Mouse (Mus musculus): Measurements from ENCODE around the gene Cnih1. TPM values are rescaled to one million over a fixed set of nuclear protein-coding genes. Genes with fewer than 3 reads are reported as not detected.

Cnih1 gene
- polyA plus RNA-seq, 1 experiment, result 87.1 TPM

DNA sequence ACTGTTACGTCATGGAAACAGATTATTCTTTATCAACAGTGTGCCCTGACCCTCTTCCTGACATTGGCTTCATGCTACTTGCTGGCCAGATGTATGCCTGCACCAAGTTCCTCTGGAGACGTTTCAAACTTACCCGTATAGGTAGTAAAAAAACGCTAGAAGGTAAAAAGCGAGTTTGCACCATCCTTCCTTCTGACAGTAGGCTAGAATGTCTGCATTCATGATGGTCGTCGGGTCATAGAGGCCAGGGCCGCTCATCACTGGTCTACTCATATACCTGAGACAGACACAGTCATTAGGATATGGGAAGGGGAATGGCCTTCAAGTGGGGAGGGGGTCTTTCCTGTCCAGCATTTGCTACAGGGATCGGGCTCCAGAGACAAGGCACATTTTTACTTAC lies 9.5 kb downstream of the Cnih1 start:
- Histone ChIP-seq H3ac (ENCODE audit: control insufficient read depth, insufficient read length, low read depth) (no peak overlapping the region), H3K4me3 (ENCODE audit: insufficient read depth, poor library complexity, severe bottlenecking) (no peak overlapping the region), H3K36me3 (ENCODE audit: control insufficient read depth, insufficient read depth) (peaks cover 91% of the 10 kb centered on the region), H3K79me3 (ENCODE audit: low read depth) (peaks cover 50% of the 10 kb centered on the region), H3K27me3 (ENCODE audit: control insufficient read depth, insufficient read depth, insufficient read length) (no peaks in the 10 kb centered on the region), H3K79me2 (ENCODE audit: control insufficient read depth, insufficient read depth) (peaks cover 59% of the 10 kb centered on the region)
- no peak for TF ChIP-seq MYOD1 (IDR thresholded peaks at IDR 0.05; ENCODE audit: control insufficient read depth, insufficient read length, low read depth)
- TF ChIP-seq USF1 (IDR thresholded peaks at IDR 0.05; ENCODE audit: low read depth), result no peak
- TF ChIP-seq MYOG (IDR thresholded peaks at IDR 0.05; ENCODE audit: control insufficient read depth, extremely low read depth, insufficient read length), result no peak
- TF ChIP-seq FOSL1 (IDR thresholded peaks at IDR 0.05; ENCODE audit: insufficient read depth, low read length, poor library complexity, severe bottlenecking), result no peak
- TF ChIP-seq CEBPB (IDR thresholded peaks at IDR 0.05; ENCODE audit: low read depth), result no peak
- no peak for TF ChIP-seq MAX (IDR thresholded peaks at IDR 0.05)
- no peak for TF ChIP-seq CTCF (IDR thresholded peaks at IDR 0.05; ENCODE audit: control insufficient read depth, insufficient read depth, insufficient read length)

DNA sequence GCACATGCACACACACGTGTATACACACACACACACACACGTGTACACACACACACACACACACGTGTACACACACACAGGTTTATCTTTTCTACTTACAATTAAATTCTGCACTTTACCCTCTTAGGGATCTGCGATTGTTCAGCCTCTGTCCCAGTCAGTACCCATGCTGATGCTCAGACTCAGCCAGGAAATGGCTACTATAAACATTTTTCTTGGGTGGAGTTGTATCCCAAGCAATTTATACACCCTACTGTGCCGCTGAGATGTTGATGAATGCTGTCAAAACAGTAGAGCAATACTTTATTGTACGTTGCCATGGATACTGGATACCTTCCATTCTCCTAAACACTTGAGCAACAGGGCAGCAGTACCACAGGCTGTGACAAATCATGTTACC lies 18.2 kb downstream of the Cnih1 start:
- no peaks in the 10 kb centered on the region for H3K79me2 ChIP-seq (ENCODE audit: control insufficient read depth, insufficient read depth)
- peaks cover 47% of the 10 kb centered on the region for H3K36me3 ChIP-seq (ENCODE audit: control insufficient read depth, insufficient read depth)
- H3K27me3 ChIP-seq (ENCODE audit: control insufficient read depth, insufficient read depth, insufficient read length), result no peaks in the 10 kb centered on the region
- no peak overlapping the region for H3ac ChIP-seq (ENCODE audit: control insufficient read depth, insufficient read length, low read depth)
- no peaks in the 10 kb centered on the region for H3K79me3 ChIP-seq (ENCODE audit: low read depth)
- no peak overlapping the region for H3K4me3 ChIP-seq (ENCODE audit: insufficient read depth, poor library complexity, severe bottlenecking)
- TF ChIP-seq CTCF (IDR thresholded peaks at IDR 0.05; ENCODE audit: control insufficient read depth, insufficient read depth, insufficient read length) (no peak), FOSL1 (IDR thresholded peaks at IDR 0.05; ENCODE audit: insufficient read depth, low read length, poor library complexity, severe bottlenecking) (no peak), MYOD1 (IDR thresholded peaks at IDR 0.05; ENCODE audit: control insufficient read depth, insufficient read length, low read depth) (no peak), MAX (IDR thresholded peaks at IDR 0.05) (no peak), CEBPB (IDR thresholded peaks at IDR 0.05; ENCODE audit: low read depth) (no peak), USF1 (IDR thresholded peaks at IDR 0.05; ENCODE audit: low read depth) (no peak), MYOG (IDR thresholded peaks at IDR 0.05; ENCODE audit: control insufficient read depth, extremely low read depth, insufficient read length) (no peak)

DNA sequence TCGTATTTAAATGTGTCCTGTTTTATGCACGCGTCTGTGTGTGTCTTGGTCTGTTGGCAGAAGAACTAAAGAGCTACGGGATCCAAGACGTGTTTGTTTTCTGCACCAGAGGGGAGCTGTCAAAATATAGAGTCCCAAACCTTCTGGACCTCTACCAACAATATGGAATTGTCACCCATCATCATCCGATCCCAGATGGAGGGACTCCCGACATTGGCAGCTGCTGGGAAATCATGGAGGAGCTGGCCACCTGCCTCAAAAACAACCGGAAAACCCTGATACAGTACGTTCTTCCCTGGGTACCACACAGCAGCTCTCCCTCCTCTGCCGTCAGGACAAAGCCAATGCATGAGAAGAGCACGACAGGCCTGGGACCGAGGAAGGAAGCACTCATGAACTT lies 21.1 kb downstream of the Cnih1 start:
- Histone ChIP-seq H3K79me2 (ENCODE audit: control insufficient read depth, insufficient read depth) (no peaks in the 10 kb centered on the region), H3ac (ENCODE audit: control insufficient read depth, insufficient read length, low read depth) (no peak overlapping the region), H3K4me3 (ENCODE audit: insufficient read depth, poor library complexity, severe bottlenecking) (no peak overlapping the region), H3K79me3 (ENCODE audit: low read depth) (no peaks in the 10 kb centered on the region), H3K27me3 (ENCODE audit: control insufficient read depth, insufficient read depth, insufficient read length) (no peaks in the 10 kb centered on the region), H3K36me3 (ENCODE audit: control insufficient read depth, insufficient read depth) (peaks cover 43% of the 10 kb centered on the region)
- no peak for TF ChIP-seq MYOD1 (IDR thresholded peaks at IDR 0.05; ENCODE audit: control insufficient read depth, insufficient read length, low read depth)
- no peak for TF ChIP-seq USF1 (IDR thresholded peaks at IDR 0.05; ENCODE audit: low read depth)
- no peak for TF ChIP-seq FOSL1 (IDR thresholded peaks at IDR 0.05; ENCODE audit: insufficient read depth, low read length, poor library complexity, severe bottlenecking)
- no peak for TF ChIP-seq CTCF (IDR thresholded peaks at IDR 0.05; ENCODE audit: control insufficient read depth, insufficient read depth, insufficient read length)
- no peak for TF ChIP-seq CEBPB (IDR thresholded peaks at IDR 0.05; ENCODE audit: low read depth)
- no peak for TF ChIP-seq MAX (IDR thresholded peaks at IDR 0.05)
- no peak for TF ChIP-seq MYOG (IDR thresholded peaks at IDR 0.05; ENCODE audit: control insufficient read depth, extremely low read depth, insufficient read length)

DNA sequence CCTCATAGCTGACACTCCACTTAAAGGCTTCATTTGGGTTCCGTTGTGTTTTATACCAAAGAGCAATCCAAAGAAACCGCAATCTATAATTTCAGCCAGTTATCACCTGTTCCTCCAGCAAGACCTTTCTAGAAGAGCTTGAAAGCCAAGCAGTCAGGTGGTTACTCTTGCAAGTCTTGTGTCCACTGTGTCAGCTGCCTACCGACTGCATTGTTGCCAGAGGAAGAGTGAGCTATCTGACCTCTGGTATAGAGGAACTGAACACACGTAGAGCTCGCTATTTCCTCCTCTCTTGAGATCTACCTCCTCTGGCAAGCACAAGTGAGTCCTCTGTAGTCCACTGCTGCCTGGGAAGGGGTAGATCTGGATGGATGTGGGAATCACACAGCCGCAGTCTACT lies 27.0 kb downstream of the Cnih1 start:
- no peaks in the 10 kb centered on the region for H3K27me3 ChIP-seq (ENCODE audit: control insufficient read depth, insufficient read depth, insufficient read length)
- H3ac ChIP-seq (ENCODE audit: control insufficient read depth, insufficient read length, low read depth), result peak overlapping the region; percentile 27
- H3K4me3 ChIP-seq (ENCODE audit: insufficient read depth, poor library complexity, severe bottlenecking), result peak overlapping the region; percentile 55
- no peaks in the 10 kb centered on the region for H3K79me3 ChIP-seq (ENCODE audit: low read depth)
- TF ChIP-seq CTCF (IDR thresholded peaks at IDR 0.05; ENCODE audit: control insufficient read depth, insufficient read depth, insufficient read length) (no peak), MYOD1 (IDR thresholded peaks at IDR 0.05; ENCODE audit: control insufficient read depth, insufficient read length, low read depth) (no peak), FOSL1 (IDR thresholded peaks at IDR 0.05; ENCODE audit: insufficient read depth, low read length, poor library complexity, severe bottlenecking) (no peak), MYOG (IDR thresholded peaks at IDR 0.05; ENCODE audit: control insufficient read depth, extremely low read depth, insufficient read length) (no peak), MAX (IDR thresholded peaks at IDR 0.05) (no peak), USF1 (IDR thresholded peaks at IDR 0.05; ENCODE audit: low read depth) (no peak), CEBPB (IDR thresholded peaks at IDR 0.05; ENCODE audit: low read depth) (no peak)
- H3K79me2 ChIP-seq (ENCODE audit: control insufficient read depth, insufficient read depth), result no peaks in the 10 kb centered on the region
- peaks cover 13% of the 10 kb centered on the region for H3K36me3 ChIP-seq (ENCODE audit: control insufficient read depth, insufficient read depth)

DNA sequence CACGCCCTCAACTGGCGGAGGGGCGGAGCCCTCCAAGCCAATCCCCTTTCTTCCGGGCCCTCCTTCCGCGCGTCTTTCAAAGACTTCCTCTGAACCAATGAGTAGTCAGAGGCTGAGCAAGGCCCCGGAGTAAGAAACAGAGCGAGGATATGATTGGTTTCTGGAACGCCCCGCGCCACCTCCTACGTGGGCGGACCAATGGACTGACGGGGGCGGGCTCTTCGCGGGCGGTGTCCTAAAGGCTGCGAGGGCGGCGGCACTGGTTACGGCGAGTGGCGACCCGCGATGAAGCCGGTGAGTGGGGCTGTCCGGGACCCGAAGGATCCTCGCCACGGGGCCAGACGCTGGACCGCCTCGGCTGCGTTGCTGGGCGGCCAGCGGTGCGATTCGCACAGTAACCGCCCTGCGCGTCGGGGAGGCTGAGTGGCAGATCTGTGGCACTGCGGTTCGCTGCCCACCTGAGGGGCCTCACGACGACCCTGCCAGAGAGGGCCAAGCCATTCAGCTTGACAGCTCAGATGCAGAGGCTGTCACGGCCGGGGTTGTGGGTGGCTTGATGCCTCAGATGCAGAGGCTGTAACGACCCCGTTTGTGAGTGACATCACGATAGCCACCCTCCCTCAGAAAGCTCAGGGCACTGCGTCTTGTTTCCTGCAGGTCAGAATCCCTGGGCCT lies 27.7 kb downstream of the Cnih1 start, which contains the start of gene Cdkn3:
TSS of gene Cdkn3 (plus strand) at position 187 of the 675 bp plus-strand sequence.
- peak within 1 kb of the TSS; percentile 89 for H3ac ChIP-seq (ENCODE audit: control insufficient read depth, insufficient read length, low read depth)
- no peaks in the 10 kb centered on the region for H3K79me3 ChIP-seq (ENCODE audit: low read depth)
- H3K4me3 ChIP-seq (ENCODE audit: insufficient read depth, poor library complexity, severe bottlenecking), result peak within 1 kb of the TSS; percentile 55
- TF ChIP-seq USF1 (IDR thresholded peaks at IDR 0.05; ENCODE audit: low read depth), result no peak
- TF ChIP-seq CEBPB (IDR thresholded peaks at IDR 0.05; ENCODE audit: low read depth), result no peak
- no peak for TF ChIP-seq MYOG (IDR thresholded peaks at IDR 0.05; ENCODE audit: control insufficient read depth, extremely low read depth, insufficient read length)
- no peak for TF ChIP-seq MAX (IDR thresholded peaks at IDR 0.05)
- no peak for TF ChIP-seq CTCF (IDR thresholded peaks at IDR 0.05; ENCODE audit: control insufficient read depth, insufficient read depth, insufficient read length)
- TF ChIP-seq FOSL1 (IDR thresholded peaks at IDR 0.05; ENCODE audit: insufficient read depth, low read length, poor library complexity, severe bottlenecking), result no peak
- TF ChIP-seq MYOD1 (IDR thresholded peaks at IDR 0.05; ENCODE audit: control insufficient read depth, insufficient read length, low read depth), result no peak
- peaks cover 13% of the 10 kb centered on the region for H3K36me3 ChIP-seq (ENCODE audit: control insufficient read depth, insufficient read depth)
- no peaks in the 10 kb centered on the region for H3K79me2 ChIP-seq (ENCODE audit: control insufficient read depth, insufficient read depth)
- H3K27me3 ChIP-seq (ENCODE audit: control insufficient read depth, insufficient read depth, insufficient read length), result no peaks in the 10 kb centered on the region
